Mouse (Mus musculus): ENCODE results near the gene Zmynd15.

DNA sequence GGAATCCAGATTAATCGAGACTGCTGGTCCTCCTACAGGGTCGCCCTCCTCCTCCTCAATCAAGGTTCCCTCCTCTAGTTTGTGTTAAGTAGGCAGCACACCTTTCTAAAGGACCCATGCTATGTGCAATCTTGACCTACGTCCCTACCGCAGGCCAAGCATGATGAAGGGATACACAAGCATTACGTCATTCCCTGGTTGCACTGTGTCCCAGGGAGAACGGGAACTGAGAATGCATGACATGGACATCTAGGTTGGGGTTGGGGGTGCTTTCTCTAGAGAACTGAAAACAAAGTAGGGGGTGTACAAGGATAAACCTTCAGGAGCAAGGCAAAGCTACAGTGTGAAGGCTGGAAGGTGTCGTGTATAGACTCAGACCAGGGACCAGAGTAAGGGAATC lies 17.4 kb upstream of the Zmynd15 start:
- TF ChIP-seq CTCF (IDR thresholded peaks at IDR 0.05; ENCODE audit: low read depth) (no peak), EP300 (IDR thresholded peaks at IDR 0.05; ENCODE audit: low read depth) (no peak)
